Comparison of ENCODE assay signal across 7 mouse cellular contexts in genomic region chr2:39003512-39003911, GRCm38 (mm10). TPM values are rescaled to one million over a fixed set of nuclear protein-coding genes. Genes with fewer than 3 reads are reported as not detected.
A peak's percentile ranks its signal among the peaks of the same experiment; 100 is the strongest.
DNase-seq lines count a peak whose midpoint lies in the region; ATAC-seq and TF ChIP-seq lines count a peak whose summit lies in the region.

No protein-coding gene starts in this region.

- H3K27ac ChIP-seq in testis, adult 2 months (ENCODE audit: control insufficient read depth, insufficient read depth, low read depth, low read length) = no peak overlapping the region
- no peak overlapping the region for H3K27ac ChIP-seq in forebrain, embryonic 13.5 days
- peak overlapping the region; percentile 86 for H3K27ac ChIP-seq in liver, embryonic 13.5 days

- H3K9ac ChIP-seq in forebrain, embryonic 13.5 days = peak overlapping the region; percentile 93
- H3K9ac ChIP-seq in liver, embryonic 13.5 days = peak overlapping the region; percentile 88

- no peaks in the 10 kb centered on the region for H3K36me3 ChIP-seq in testis, adult 2 months (ENCODE audit: control insufficient read depth, insufficient read depth, low read length)
- H3K36me3 ChIP-seq in forebrain, embryonic 13.5 days (ENCODE audit: poor library complexity, severe bottlenecking) = peaks cover 48% of the 10 kb centered on the region
- H3K36me3 ChIP-seq in liver, embryonic 13.5 days = peaks cover 48% of the 10 kb centered on the region

- intact Hi-C loops in left cerebral cortex, postnatal 10 days (cut with DNase I) = no loop called here

- TF ChIP-seq CTCF in testis, adult 2 months (IDR thresholded peaks at IDR 0.05; ENCODE audit: control insufficient read depth, insufficient read depth, insufficient replicate concordance, low read depth, low read length) = no peak

- no peaks in the 10 kb centered on the region for H3K9me3 ChIP-seq in forebrain, embryonic 13.5 days (replicated peaks)
- H3K9me3 ChIP-seq in liver, embryonic 13.5 days (replicated peaks) = no peaks in the 10 kb centered on the region

- H3K27me3 ChIP-seq in testis, adult 2 months (ENCODE audit: control insufficient read depth, insufficient read depth, low read length) = no peaks in the 10 kb centered on the region
- H3K27me3 ChIP-seq in forebrain, embryonic 13.5 days = no peaks in the 10 kb centered on the region
- no peaks in the 10 kb centered on the region for H3K27me3 ChIP-seq in liver, embryonic 13.5 days

- no peak for ATAC-seq in forebrain, embryonic 13.5 days
- ATAC-seq in liver, embryonic 13.5 days (ENCODE audit: low read depth) = no peak

- no peak for TF ChIP-seq POLR2A in testis, adult 2 months (IDR thresholded peaks at IDR 0.05; ENCODE audit: control insufficient read depth, low read depth, low read length)

- H3K4me2 ChIP-seq in forebrain, embryonic 13.5 days = peak overlapping the region; percentile 95
- H3K4me2 ChIP-seq in liver, embryonic 13.5 days = peak overlapping the region; percentile 94

- peak overlapping the region; percentile 3 for H3K4me3 ChIP-seq in testis, adult 2 months (ENCODE audit: control insufficient read depth, low read depth, low read length)
- H3K4me3 ChIP-seq in forebrain, embryonic 13.5 days = peak overlapping the region; percentile 74
- H3K4me3 ChIP-seq in liver, embryonic 13.5 days (replicated peaks) = peak overlapping the region; percentile 93

- DNase-seq in testis, postnatal 14 days (ENCODE audit: low spot score) = no peak
- no peak for DNase-seq in liver, embryonic 13.5 days
- DNase-seq in right cerebral cortex, adult 2 months (ENCODE audit: low spot score in 2 of 2) = no peak
- DNase-seq in spleen, postnatal 4 days (ENCODE audit: low spot score in 2 of 2) = no peak
- no peak for DNase-seq in left cerebral cortex, postnatal 10 days (ENCODE audit: extremely low spot score in 1 of 2, low spot score in 2 of 2)

- 74% methylated on average over 5 of the region's 5 CpGs for WGBS in forebrain, embryonic 13.5 days
- 16% methylated on average over 5 of the region's 5 CpGs for WGBS in liver, embryonic 13.5 days (ENCODE audit: insufficient replicate concordance)

- H3K4me1 ChIP-seq in testis, adult 2 months (ENCODE audit: control insufficient read depth, insufficient read depth, low read length) = peaks cover 10% of the 10 kb centered on the region
- peaks cover 39% of the 10 kb centered on the region for H3K4me1 ChIP-seq in forebrain, embryonic 13.5 days
- H3K4me1 ChIP-seq in liver, embryonic 13.5 days (replicated peaks) = peaks cover 82% of the 10 kb centered on the region

RNA-seq across cellular contexts. Expression of gene Arpc5l, which starts 1.6 kb away (rescaled TPM):
- 74.6 and 75.7 TPM in 2 replicates for polyA plus RNA-seq in testis, adult 2 months (2012; rRNA removed)
- polyA plus RNA-seq in forebrain, embryonic 13.5 days (2015; fragmentation: Nextera tagmentation; extraction: Ambion mirVana) = 138 and 148 TPM in 2 replicates
- polyA plus RNA-seq in liver, embryonic 13.5 days (2015; fragmentation: Nextera tagmentation; extraction: Ambion mirVana) = 74.0 and 76.6 TPM in 2 replicates
- 100 to 1,000 TPM in 1 of 2 experiments, 10 to 100 TPM in 1; 93.1 to 103 TPM for total RNA-seq in left cerebral cortex, postnatal 10 days (2021)

RNA-seq across cellular contexts. Expression of gene Rpl35, which starts 1.9 kb away (rescaled TPM):
- 162 and 205 TPM in 2 replicates for polyA plus RNA-seq in testis, adult 2 months (2012; rRNA removed)
- 803 and 1,001 TPM in 2 replicates for polyA plus RNA-seq in forebrain, embryonic 13.5 days (2015; fragmentation: Nextera tagmentation; extraction: Ambion mirVana)
- 845 and 923 TPM in 2 replicates for polyA plus RNA-seq in liver, embryonic 13.5 days (2015; fragmentation: Nextera tagmentation; extraction: Ambion mirVana)
- 100 to 1,000 TPM; 326 to 336 TPM for total RNA-seq in left cerebral cortex, postnatal 10 days (2021)

RNA-seq across cellular contexts. Expression of gene Wdr38, which starts 6.2 kb away (rescaled TPM):
- 79.1 and 99.2 TPM in 2 replicates for polyA plus RNA-seq in testis, adult 2 months (2012; rRNA removed)
- polyA plus RNA-seq in forebrain, embryonic 13.5 days (2015; fragmentation: Nextera tagmentation; extraction: Ambion mirVana) = 1.6 and 2.1 TPM in 2 replicates
- 0.66 and 0.76 TPM in 2 replicates for polyA plus RNA-seq in liver, embryonic 13.5 days (2015; fragmentation: Nextera tagmentation; extraction: Ambion mirVana)
- total RNA-seq in left cerebral cortex, postnatal 10 days (2021) = under 1 TPM; 0.32 to 0.55 TPM

Comparison
In these comparisons a context has a peak if more than half of its experiments do, and no peak if none do; other contexts are left out.
1. H3K4me3 ChIP-seq: peak in every context shown above with its lines; median percentile 93 in liver, embryonic 13.5 days; 74 in forebrain, embryonic 13.5 days; 3 in testis, adult 2 months.
2. RNA of gene Wdr38, which starts 6.2 kb away (polyA plus RNA-seq): 79.1 to 99.2 TPM in testis, adult 2 months; 1.6 to 2.1 TPM in forebrain, embryonic 13.5 days and 0.66 to 0.76 TPM in liver, embryonic 13.5 days; every median in the first group is over 10 times any median in the second.